Mouse (Mus musculus) MEL (cell line): Measurements from ENCODE around the gene Ruvbl1. TPM values are rescaled to one million over a fixed set of nuclear protein-coding genes. Genes with fewer than 3 reads are reported as not detected.
A peak's percentile ranks its signal among the peaks of the same experiment; 100 is the strongest.

Source experiments
- DNase-seq: peaks from one replicate; pipeline ENCODE4 v3.0.0; 2011; ENCODE audit warnings: low read depth, low spot score
- H3K27ac ChIP-seq: 2 replicates; pipeline ENCODE4 v1.5.1; 2012; ENCODE audit warnings: low read depth, mild to moderate bottlenecking, control low read depth, low read length, moderate library complexity; ENCODE audit not compliant: control insufficient read depth
- H3K27me3 ChIP-seq, 2 experiments: fragments of 150-350 bp in 1 of 2; sonication (generic) in 1 of 2; 2 replicates each; pipeline ENCODE4 v1.6.1; 2012; ENCODE audit warnings: low read length in 2 of 2, mild to moderate bottlenecking in 2 of 2, improper control_type of control experiment in 1 of 2, moderate library complexity in 1 of 2; ENCODE audit not compliant: insufficient read depth in 2 of 2, control insufficient read depth in 1 of 2
- H3K36me3 ChIP-seq, 2 experiments: 2 replicates each; pipeline ENCODE4 v1.6.1; 2012 to 2014; ENCODE audit warnings: low read length in 2 of 2, improper control_type of control experiment in 1 of 2, inconsistent platforms in 1 of 2, mild to moderate bottlenecking in 1 of 2; ENCODE audit not compliant: insufficient read depth in 2 of 2, control insufficient read depth in 1 of 2
- H3K4me1 ChIP-seq, 2 experiments: fragments of 150-350 bp in 1 of 2; sonication (generic) in 1 of 2; 2 replicates each; pipeline ENCODE4 v1.6.1; 2012; ENCODE audit warnings: low read length in 2 of 2, improper control_type of control experiment in 1 of 2, mild to moderate bottlenecking in 1 of 2; ENCODE audit not compliant: insufficient read depth in 2 of 2, control insufficient read depth in 1 of 2
- H3K4me3 ChIP-seq, 2 experiments: fragments of 150-350 bp in 1 of 2; sonication (generic) in 1 of 2; 2 replicates each; pipeline ENCODE4 v1.5.1; 2012; ENCODE audit warnings: low read depth in 2 of 2, low read length in 2 of 2, mild to moderate bottlenecking in 2 of 2, moderate library complexity in 2 of 2, control low read depth in 1 of 2, improper control_type of control experiment in 1 of 2; ENCODE audit not compliant: control insufficient read depth in 1 of 2, insufficient read depth in 1 of 2
- H3K79me2 ChIP-seq: 2 replicates; pipeline ENCODE4 v1.6.1; 2012; ENCODE audit warnings: mild to moderate bottlenecking, low read length, moderate library complexity; ENCODE audit not compliant: control insufficient read depth, poor library complexity, insufficient read depth
- H3K9ac ChIP-seq: 2 replicates; pipeline ENCODE4 v1.6.1; 2012; ENCODE audit warnings: low read depth, mild to moderate bottlenecking, control low read depth, low read length, moderate library complexity; ENCODE audit not compliant: control insufficient read depth, poor library complexity, severe bottlenecking
- H3K9me3 ChIP-seq: fragments of 150-350 bp; sonication (generic); replicated peaks from 2 replicates; pipeline ENCODE4 v1.6.1; 2012; ENCODE audit warnings: mild to moderate bottlenecking, low read length, improper control_type of control experiment, moderate library complexity; ENCODE audit not compliant: insufficient read depth
- BHLHE40 ChIP-seq: IDR thresholded peaks from 2 replicates; pipeline ENCODE4 v1.6.1; 2012; ENCODE audit warnings: low read depth, mild to moderate bottlenecking, inconsistent platforms, low read length, improper control_type of control experiment, borderline replicate concordance
- CHD1 ChIP-seq: IDR thresholded peaks from 2 replicates; pipeline ENCODE4 v1.6.1; 2012; ENCODE audit warnings: low read depth, mild to moderate bottlenecking, inconsistent platforms, low read length, improper control_type of control experiment
- CHD2 ChIP-seq: IDR thresholded peaks from 2 replicates; pipeline ENCODE4 v1.6.1; 2011; ENCODE audit warnings: low read length, improper control_type of control experiment
- CTCF ChIP-seq, 3 experiments: IDR thresholded peaks in 2 of 3; conservative IDR thresholded peaks in 1 of 3; 2 replicates each; pipeline ENCODE4 v1.5.1; 2011 to 2012; ENCODE audit warnings: low read length in 3 of 3, low read depth in 2 of 3, mild to moderate bottlenecking in 2 of 3, improper control_type of control experiment in 1 of 3, inconsistent platforms in 1 of 3, mixed read lengths in 1 of 3, moderate library complexity in 1 of 3; ENCODE audit not compliant: control insufficient read depth in 1 of 3, insufficient read depth in 1 of 3, poor library complexity in 1 of 3, severe bottlenecking in 1 of 3
- ELF1 ChIP-seq: IDR thresholded peaks from 2 replicates; pipeline ENCODE4 v1.6.1; 2014; ENCODE audit warnings: low read depth, mild to moderate bottlenecking, inconsistent platforms, low read length, improper control_type of control experiment, moderate library complexity
- EP300 ChIP-seq, 2 experiments: IDR thresholded peaks; 2 replicates each; pipeline ENCODE4 v1.6.1; 2011; ENCODE audit warnings: improper control_type of control experiment in 2 of 2, low read length in 2 of 2, low read depth in 1 of 2, mild to moderate bottlenecking in 1 of 2
- ETS1 ChIP-seq: IDR thresholded peaks from 2 replicates; pipeline ENCODE4 v1.6.1; 2012; ENCODE audit warnings: low read depth, mild to moderate bottlenecking, inconsistent platforms, low read length, improper control_type of control experiment, moderate library complexity
- GATA1 ChIP-seq: IDR thresholded peaks from 2 replicates; pipeline ENCODE4 v1.6.1; 2011; ENCODE audit warnings: low read depth, low read length, improper control_type of control experiment
- JUND ChIP-seq: IDR thresholded peaks from 2 replicates; pipeline ENCODE4 v1.6.1; 2011; ENCODE audit warnings: low read depth, mild to moderate bottlenecking, improper control_type of control experiment, low read length
- KAT2A ChIP-seq: conservative IDR thresholded peaks from 2 replicates; pipeline ENCODE4 v1.6.1; 2012; ENCODE audit warnings: low read depth, low read length, improper control_type of control experiment, inconsistent platforms
- MAFK ChIP-seq: IDR thresholded peaks from 2 replicates; pipeline ENCODE4 v1.6.1; 2011; ENCODE audit warnings: low read depth, mild to moderate bottlenecking, low read length, improper control_type of control experiment, borderline replicate concordance
- MAX ChIP-seq: IDR thresholded peaks from 2 replicates; pipeline ENCODE4 v1.6.1; 2011; ENCODE audit warnings: low read length, improper control_type of control experiment
- MAZ ChIP-seq: IDR thresholded peaks from 2 replicates; pipeline ENCODE4 v1.6.1; 2012; ENCODE audit warnings: low read depth, mild to moderate bottlenecking, inconsistent platforms, low read length, improper control_type of control experiment
- MEF2A ChIP-seq: IDR thresholded peaks from 2 replicates; pipeline ENCODE4 v1.6.1; 2014; ENCODE audit warnings: low read depth, mild to moderate bottlenecking, inconsistent platforms, low read length, improper control_type of control experiment; ENCODE audit not compliant: poor library complexity, insufficient replicate concordance, severe bottlenecking; ENCODE audit errors: extremely low read depth
- MXI1 ChIP-seq: IDR thresholded peaks from 2 replicates; pipeline ENCODE4 v1.6.1; 2011; ENCODE audit warnings: mild to moderate bottlenecking, low read depth, low read length, improper control_type of control experiment
- MYB ChIP-seq: IDR thresholded peaks from 2 replicates; pipeline ENCODE4 v1.6.1; 2011; ENCODE audit warnings: mild to moderate bottlenecking, low read depth, low read length, improper control_type of control experiment
- NELFE ChIP-seq: IDR thresholded peaks from 2 replicates; pipeline ENCODE4 v1.6.1; 2011; ENCODE audit warnings: low read depth, low read length, improper control_type of control experiment
- NRF1 ChIP-seq: IDR thresholded peaks from 2 replicates; pipeline ENCODE4 v1.6.1; 2014; ENCODE audit warnings: low read depth, mild to moderate bottlenecking, inconsistent platforms, low read length, improper control_type of control experiment, moderate library complexity; ENCODE audit not compliant: poor library complexity, insufficient read depth, severe bottlenecking
- POLR2A ChIP-seq, 2 experiments: IDR thresholded peaks; 2 replicates each; pipeline ENCODE4 v1.6.1; 2011 to 2012; ENCODE audit warnings: low read length in 2 of 2, mild to moderate bottlenecking in 2 of 2, control low read depth in 1 of 2, improper control_type of control experiment in 1 of 2, low read depth in 1 of 2, moderate library complexity in 1 of 2; ENCODE audit not compliant: control insufficient read depth in 1 of 2, insufficient read depth in 1 of 2, poor library complexity in 1 of 2
- POLR2AphosphoS2 ChIP-seq: IDR thresholded peaks from 2 replicates; pipeline ENCODE4 v1.6.1; 2011; ENCODE audit warnings: low read length, improper control_type of control experiment
- POLR2AphosphoS5 ChIP-seq: IDR thresholded peaks from 2 replicates; pipeline ENCODE4 v1.6.1; 2012; ENCODE audit warnings: low read depth, borderline replicate concordance, mild to moderate bottlenecking, inconsistent platforms, low read length, moderate library complexity, mixed read lengths
- RAD21 ChIP-seq: IDR thresholded peaks from 2 replicates; pipeline ENCODE4 v1.6.1; 2011; ENCODE audit warnings: mild to moderate bottlenecking, low read depth, low read length, improper control_type of control experiment
- SIN3A ChIP-seq: IDR thresholded peaks from 2 replicates; pipeline ENCODE4 v1.6.1; 2012; ENCODE audit warnings: low read length, improper control_type of control experiment, inconsistent platforms
- SMC3 ChIP-seq: IDR thresholded peaks from 2 replicates; pipeline ENCODE4 v1.6.1; 2011; ENCODE audit warnings: low read depth, low read length, improper control_type of control experiment
- TAL1 ChIP-seq: IDR thresholded peaks from 2 replicates; pipeline ENCODE4 v1.6.1; 2012; ENCODE audit warnings: mild to moderate bottlenecking, inconsistent platforms, low read length, moderate library complexity, mixed read lengths
- TBP ChIP-seq: IDR thresholded peaks from 2 replicates; pipeline ENCODE4 v1.8.0; 2011; ENCODE audit warnings: low read depth, low read length, improper control_type of control experiment
- TCF12 ChIP-seq: IDR thresholded peaks from 2 replicates; pipeline ENCODE4 v1.6.1; 2014; ENCODE audit warnings: low read depth, mild to moderate bottlenecking, inconsistent platforms, low read length, improper control_type of control experiment, moderate library complexity
- UBTF ChIP-seq: IDR thresholded peaks from 2 replicates; pipeline ENCODE4 v1.6.1; 2012; ENCODE audit warnings: low read depth, mild to moderate bottlenecking, inconsistent platforms, low read length, improper control_type of control experiment, moderate library complexity, borderline replicate concordance; ENCODE audit not compliant: insufficient read depth
- USF1 ChIP-seq: IDR thresholded peaks from 2 replicates; pipeline ENCODE4 v1.6.1; 2014; ENCODE audit warnings: low read depth, mild to moderate bottlenecking, inconsistent platforms, low read length, improper control_type of control experiment, moderate library complexity
- USF2 ChIP-seq, 2 experiments: IDR thresholded peaks; 2 replicates each; pipeline ENCODE4 v1.6.1; 2011 to 2012; ENCODE audit warnings: improper control_type of control experiment in 2 of 2, low read length in 2 of 2, borderline replicate concordance in 1 of 2, inconsistent platforms in 1 of 2, low read depth in 1 of 2, mild to moderate bottlenecking in 1 of 2; ENCODE audit not compliant: insufficient read depth in 1 of 2
- ZC3H11A ChIP-seq: IDR thresholded peaks from 2 replicates; pipeline ENCODE4 v1.6.1; 2012; ENCODE audit warnings: low read depth, mild to moderate bottlenecking, inconsistent platforms, low read length, improper control_type of control experiment
- ZKSCAN1 ChIP-seq: IDR thresholded peaks from 2 replicates; pipeline ENCODE4 v1.6.1; 2012; ENCODE audit warnings: low read depth, mild to moderate bottlenecking, inconsistent platforms, low read length, improper control_type of control experiment, moderate library complexity
- ZMIZ1 ChIP-seq: IDR thresholded peaks from 2 replicates; pipeline ENCODE4 v1.6.1; 2012; ENCODE audit warnings: low read depth, mild to moderate bottlenecking, inconsistent platforms, low read length, improper control_type of control experiment, moderate library complexity
- ZNF384 ChIP-seq: IDR thresholded peaks from 2 replicates; pipeline ENCODE4 v1.6.1; 2012; ENCODE audit warnings: low read depth, mild to moderate bottlenecking, inconsistent platforms, low read length, improper control_type of control experiment
- polyA plus RNA-seq, 2 experiments: library from polyadenylated mRNA; stranded (reverse) in 1 of 2; unstranded in 1 of 2; fragments of >175 nt in 1 of 2; fragments of >200 nt in 1 of 2; gene quantifications; 2 replicates each; pipeline versions ENCODE4 v1.2.1 to v1.2.4; 2012; ENCODE audit warnings: low replicate concordance in 2 of 2, low read depth in 1 of 2; ENCODE audit not compliant: insufficient read length in 2 of 2, insufficient read depth in 1 of 2, missing spikeins in 1 of 2
- total RNA-seq: library from RNA; depleted of rRNA; stranded (reverse); fragments of 300-350 nt; gene quantifications from 2 replicates; pipeline ENCODE4 v1.2.3, GENCODE M21; 2012

Ruvbl1 gene
- total and polyA plus RNA-seq, 3 experiments, result 146 to 238 (median 232) TPM

- H3K4me3 ChIP-seq, result peak within 1 kb of the TSS; percentile 85 to 86
- peaks cover 1 to 22% of the 10 kb centered on the region in 2 experiments; a peak in 2 of 4 replicates for H3K36me3 ChIP-seq
- peak within 1 kb of the TSS; percentile 43 for H3K27ac ChIP-seq
- peaks cover 0 to 21% of the 10 kb centered on the region in 2 experiments; a peak in 3 of 4 replicates for H3K4me1 ChIP-seq
- H3K79me2 ChIP-seq, result peaks cover 16% of the 10 kb centered on the region
- H3K27me3 ChIP-seq, result peaks cover 0 to 2% of the 10 kb centered on the region in 2 experiments; a peak in 2 of 4 replicates
- no peaks in the 10 kb centered on the region for H3K9me3 ChIP-seq
- peak within 1 kb of the TSS; percentile 82 for H3K9ac ChIP-seq
- DNase-seq, result peak; percentile 89
- TF ChIP-seq ELF1 (peak; percentile 76), CHD1 (peak; percentile 62; the same call in 1 of the 2 replicates), TBP (peak; percentile 69), JUND (no peak), ZNF384 (no peak; the same call in 1 of the 2 replicates), POLR2AphosphoS2 (peak; percentile 65; the same call in 1 of the 2 replicates), ZC3H11A (no peak), GATA1 (no peak), CTCF (IDR thresholded peaks at IDR 0.05 in 2 of 3, conservative IDR thresholded peaks at IDR 0.05 in 1 of 3; ENCODE audit: control insufficient read depth in 1 of 3, insufficient read depth in 1 of 3, low read depth in 2 of 3, low read length in 3 of 3, poor library complexity in 1 of 3, severe bottlenecking in 1 of 3) (no peak), TCF12 (peak; percentile 84), POLR2AphosphoS5 (no peak), EP300 (IDR thresholded peaks at IDR 0.05; ENCODE audit: low read depth in 1 of 2, low read length in 2 of 2) (0 out of 4 replicates have a peak, but pooled peaks of 1 of the 2 experiments have one; percentile 5), NELFE (peak; percentile 84), MEF2A (peak; percentile 28; the same call in 1 of the 2 replicates), RAD21 (no peak), BHLHE40 (no peak), UBTF (no peak), MYB (no peak), KAT2A (no peak; the same call in 1 of the 2 replicates), ZKSCAN1 (no peak), NRF1 (peak; percentile 29; the same call in 1 of the 2 replicates), SMC3 (0 out of 2 replicates have a peak, but pooled peaks have one; percentile 22), ZMIZ1 (no peak), MXI1 (peak; percentile 93), USF2 (IDR thresholded peaks at IDR 0.05; ENCODE audit: borderline replicate concordance in 1 of 2, insufficient read depth in 1 of 2, low read depth in 1 of 2, low read length in 2 of 2) (no peak), SIN3A (peak; percentile 83), MAFK (no peak), MAZ (no peak), POLR2A (IDR thresholded peaks at IDR 0.05; ENCODE audit: control insufficient read depth in 1 of 2, insufficient read depth in 1 of 2, low read depth in 1 of 2, low read length in 2 of 2, poor library complexity in 1 of 2) (peak; percentile 82 to 85), MAX (peak; percentile 65; the same call in 1 of the 2 replicates), ETS1 (0 out of 2 replicates have a peak, but pooled peaks have one; percentile 31), CHD2 (no peak), TAL1 (no peak), USF1 (no peak)
These were observed 18.9 kb upstream of the Ruvbl1 start, which contains the start of gene Eefsec for GRCm38 (mm10) chr6:88446063-88447002. TSS of gene Eefsec (minus strand) at chr6:88446539.
